Mouse (Mus musculus): ENCODE data around the gene Adamts3. TPM values are rescaled to one million over a fixed set of nuclear protein-coding genes. Genes with fewer than 3 reads are reported as not detected.
A peak's percentile ranks its signal among the peaks of the same experiment; 100 is the strongest.

The Adamts3 gene
- total and polyA plus RNA-seq, 2 experiments from 2014 or later, result 2.9 to 10.9 TPM

DNA sequence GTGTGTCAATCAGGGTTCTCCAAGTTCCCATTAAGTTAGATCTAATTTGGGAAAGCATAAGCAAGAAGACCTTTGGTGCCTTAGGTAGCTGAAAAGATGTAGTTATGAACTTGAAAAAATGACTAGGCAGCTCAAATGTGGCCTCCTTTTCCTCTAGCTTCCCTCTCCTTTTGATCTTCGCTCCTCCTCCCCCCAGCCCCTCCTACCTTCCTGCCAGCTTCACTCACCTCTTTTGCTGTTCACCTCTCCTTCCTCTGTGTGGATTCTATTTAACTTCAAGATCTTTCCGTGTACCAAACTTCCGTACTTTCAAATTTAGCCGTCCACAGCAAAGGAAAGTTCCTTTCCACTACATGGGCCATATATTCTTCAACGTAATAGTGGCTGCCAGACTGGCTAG, 17.9 kb upstream of the Adamts3 start:
- Histone ChIP-seq H3K9me3 (ENCODE audit: low read length) (no peaks in the 10 kb centered on the region), H3K36me3 (ENCODE audit: insufficient read depth, low read length) (no peaks in the 10 kb centered on the region)
- WGBS, result 90% methylated on average over 5 of the region's 5 CpGs

DNA sequence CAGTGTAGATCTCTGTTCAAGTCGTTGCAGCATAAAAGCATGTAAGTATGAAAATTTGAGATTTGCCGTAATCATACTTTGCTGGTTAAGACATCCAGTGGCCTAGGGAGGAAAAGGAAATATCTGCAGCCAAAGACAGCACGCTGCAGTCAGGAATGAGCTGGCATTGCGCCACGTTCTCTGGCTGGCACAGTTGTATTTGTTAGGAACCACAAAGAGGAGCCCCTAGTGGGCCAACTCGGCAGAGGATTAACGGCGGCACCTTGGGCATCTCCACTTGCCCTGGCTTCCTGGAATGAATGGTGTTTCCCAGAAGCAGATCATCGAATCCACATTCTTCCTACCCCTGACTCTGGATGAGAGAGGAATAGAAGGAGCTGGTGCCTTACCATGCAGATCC, 14.4 kb upstream of the Adamts3 start:
- H3K27me3 ChIP-seq (ENCODE audit: insufficient read depth, low read length), result no peaks in the 10 kb centered on the region
- no peaks in the 10 kb centered on the region for H3K4me1 ChIP-seq (ENCODE audit: insufficient read depth, low read length)
- no peak overlapping the region for H3K4me2 ChIP-seq (ENCODE audit: low read depth, low read length, poor library complexity, severe bottlenecking)
- H3K36me3 ChIP-seq (ENCODE audit: insufficient read depth, low read length), result no peaks in the 10 kb centered on the region
- 59% methylated on average over 9 of the region's 9 CpGs for WGBS
- ATAC-seq (ENCODE audit: low FRiP score) (no peak), DNase-seq (ENCODE audit: low spot score) (peak; percentile 80)
- H3K4me3 ChIP-seq (ENCODE audit: low read depth, low read length), result no peak overlapping the region
- H3K9me3 ChIP-seq (ENCODE audit: low read length), result no peaks in the 10 kb centered on the region
- H3K9ac ChIP-seq (replicated peaks; ENCODE audit: low read length, poor library complexity, severe bottlenecking), result no peak overlapping the region
- H3K27ac ChIP-seq (ENCODE audit: low read depth, low read length), result no peak overlapping the region
- peak; percentile 20; the same call in 1 of the 2 replicates for TF ChIP-seq CTCF (IDR thresholded peaks at IDR 0.05)

More for the DNA sequence above, 17.9 kb upstream of the Adamts3 start:
- ATAC-seq (ENCODE audit: low FRiP score), result no peak
- Histone ChIP-seq H3K9ac (replicated peaks; ENCODE audit: low read length, poor library complexity, severe bottlenecking) (no peak overlapping the region), H3K4me2 (ENCODE audit: low read depth, low read length, poor library complexity, severe bottlenecking) (no peak overlapping the region), H3K4me3 (ENCODE audit: low read depth, low read length) (no peak overlapping the region), H3K27ac (ENCODE audit: low read depth, low read length) (no peak overlapping the region), H3K4me1 (ENCODE audit: insufficient read depth, low read length) (no peaks in the 10 kb centered on the region), H3K27me3 (ENCODE audit: insufficient read depth, low read length) (no peaks in the 10 kb centered on the region)
- no peak for TF ChIP-seq CTCF (IDR thresholded peaks at IDR 0.05)
- DNase-seq (ENCODE audit: low spot score), result no peak

DNA sequence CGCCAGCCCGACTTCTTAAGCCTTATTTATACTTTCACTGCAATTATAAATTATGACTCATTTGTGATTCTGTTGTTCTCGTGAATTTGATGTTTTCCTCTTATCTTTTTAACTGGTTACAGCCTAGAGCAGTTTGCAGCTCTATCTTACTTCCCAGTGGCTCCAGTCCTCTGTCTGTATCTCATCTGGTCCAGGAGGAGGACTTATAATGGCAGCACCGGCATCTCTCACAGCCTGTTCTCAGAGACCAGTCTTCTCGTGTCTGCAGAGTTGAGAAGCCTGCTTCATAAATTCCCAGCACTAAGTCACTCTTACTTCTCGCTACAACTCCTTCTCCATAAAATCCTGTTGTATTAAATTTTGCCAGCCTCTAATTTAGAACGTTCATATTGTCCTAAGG, 12.4 kb upstream of the Adamts3 start:
- no peak for DNase-seq (ENCODE audit: low spot score)
- Histone ChIP-seq H3K36me3 (ENCODE audit: insufficient read depth, low read length) (no peaks in the 10 kb centered on the region), H3K27me3 (ENCODE audit: insufficient read depth, low read length) (no peaks in the 10 kb centered on the region), H3K9ac (replicated peaks; ENCODE audit: low read length, poor library complexity, severe bottlenecking) (no peak overlapping the region), H3K4me3 (ENCODE audit: low read depth, low read length) (no peak overlapping the region), H3K27ac (ENCODE audit: low read depth, low read length) (no peak overlapping the region), H3K4me2 (ENCODE audit: low read depth, low read length, poor library complexity, severe bottlenecking) (no peak overlapping the region), H3K9me3 (ENCODE audit: low read length) (no peaks in the 10 kb centered on the region), H3K4me1 (ENCODE audit: insufficient read depth, low read length) (no peaks in the 10 kb centered on the region)
- ATAC-seq (ENCODE audit: low FRiP score), result no peak
- 82% methylated on average over 7 of the region's 7 CpGs for whole genome bisulfite sequencing
- TF ChIP-seq CTCF (IDR thresholded peaks at IDR 0.05), result no peak

DNA sequence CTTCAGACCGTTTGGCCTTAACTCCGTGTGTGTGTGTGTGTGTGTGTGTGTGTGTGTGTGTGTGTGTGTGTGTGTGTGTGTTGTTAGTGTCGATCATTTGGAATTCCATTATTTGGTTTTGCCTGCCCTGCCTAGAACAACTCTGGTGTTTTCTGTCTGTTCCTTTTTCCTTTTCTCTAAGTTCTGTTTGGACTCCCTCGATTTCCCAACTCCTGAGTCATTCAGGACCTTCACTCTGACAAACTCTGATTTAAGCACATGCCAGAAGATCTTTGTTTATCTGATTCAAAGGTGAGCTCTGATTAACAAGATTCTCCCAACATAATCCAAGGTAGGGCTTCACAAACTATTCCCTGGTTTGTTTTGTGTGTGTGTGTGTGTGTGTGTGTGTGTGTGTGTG, 1.9 kb upstream of the Adamts3 start:
- Histone ChIP-seq H3K4me1 (ENCODE audit: insufficient read depth, low read length) (no peaks in the 10 kb centered on the region), H3K27me3 (ENCODE audit: insufficient read depth, low read length) (no peaks in the 10 kb centered on the region), H3K27ac (ENCODE audit: low read depth, low read length) (no peak overlapping the region), H3K9ac (replicated peaks; ENCODE audit: low read length, poor library complexity, severe bottlenecking) (no peak overlapping the region), H3K4me2 (ENCODE audit: low read depth, low read length, poor library complexity, severe bottlenecking) (no peak overlapping the region), H3K9me3 (ENCODE audit: low read length) (no peaks in the 10 kb centered on the region), H3K36me3 (ENCODE audit: insufficient read depth, low read length) (no peaks in the 10 kb centered on the region), H3K4me3 (ENCODE audit: low read depth, low read length) (no peak overlapping the region)
- ATAC-seq (ENCODE audit: low FRiP score) (no peak), DNase-seq (ENCODE audit: low spot score) (no peak)
- TF ChIP-seq CTCF (IDR thresholded peaks at IDR 0.05), result no peak
- 70% methylated on average over 4 of the region's 4 CpGs for WGBS

DNA sequence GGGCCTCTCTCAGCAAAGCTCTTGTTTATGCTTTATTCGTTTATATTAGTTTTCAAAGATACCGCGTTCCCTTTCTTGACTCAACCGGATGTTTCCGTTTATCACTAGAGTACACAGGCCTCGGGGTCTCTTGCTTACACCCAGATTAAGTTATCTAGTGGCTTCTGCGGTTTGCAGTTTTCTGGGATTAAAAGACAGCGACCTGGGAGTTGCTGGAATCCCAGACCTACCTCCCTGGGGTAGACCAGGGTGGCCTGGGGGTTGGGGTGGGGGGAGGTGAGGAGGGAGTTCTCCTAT, 722 bp upstream of the Adamts3 start:
- TF ChIP-seq CTCF (IDR thresholded peaks at IDR 0.05), result no peak
- Histone ChIP-seq H3K27ac (ENCODE audit: low read depth, low read length) (no peak overlapping the region), H3K36me3 (ENCODE audit: insufficient read depth, low read length) (no peaks in the 10 kb centered on the region), H3K9me3 (ENCODE audit: low read length) (no peaks in the 10 kb centered on the region), H3K27me3 (ENCODE audit: insufficient read depth, low read length) (no peaks in the 10 kb centered on the region), H3K4me1 (ENCODE audit: insufficient read depth, low read length) (no peaks in the 10 kb centered on the region), H3K4me3 (ENCODE audit: low read depth, low read length) (peak overlapping the region; percentile 73), H3K4me2 (ENCODE audit: low read depth, low read length, poor library complexity, severe bottlenecking) (peak overlapping the region; percentile 100), H3K9ac (replicated peaks; ENCODE audit: low read length, poor library complexity, severe bottlenecking) (no peak overlapping the region)
- DNase-seq (ENCODE audit: low spot score) (no peak), ATAC-seq (ENCODE audit: low FRiP score) (no peak)
- 5% methylated on average over 8 of the region's 8 CpGs for WGBS

DNA sequence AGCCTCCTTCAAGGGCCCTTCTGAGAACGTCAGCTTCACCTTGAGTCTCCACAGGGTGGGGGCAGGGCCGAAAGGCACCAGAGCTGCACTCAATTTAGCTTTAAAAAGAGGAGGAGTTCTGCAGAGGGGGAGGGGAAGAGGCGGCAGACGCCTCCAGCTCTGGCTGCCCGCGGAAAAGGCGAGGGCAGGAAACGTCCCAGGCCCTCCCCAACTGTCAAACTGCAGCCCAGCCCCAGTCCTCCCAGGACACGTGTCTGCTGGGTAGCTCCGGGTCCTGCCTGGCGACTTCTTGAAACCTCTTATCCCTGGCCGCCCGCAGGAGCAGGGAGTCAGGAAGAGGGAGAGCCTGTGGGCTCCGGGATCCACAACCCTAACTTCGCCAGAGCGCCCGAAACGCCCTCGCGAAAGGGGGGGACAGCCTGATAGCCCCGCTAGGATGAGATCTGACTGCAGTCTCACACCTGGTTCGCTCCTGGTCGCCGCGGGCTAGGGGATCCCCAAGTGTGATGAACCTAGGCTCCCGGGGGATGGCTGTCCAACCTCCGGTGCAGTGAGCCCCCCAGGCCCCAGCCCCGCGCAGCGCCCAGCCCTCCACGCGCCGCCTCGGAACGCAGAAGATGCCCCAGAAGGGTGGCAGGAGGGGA, 921 bp downstream of the Adamts3 start:
- DNase-seq (ENCODE audit: low spot score) (peak; percentile 26), ATAC-seq (ENCODE audit: low FRiP score) (peak; percentile 38)
- no peaks in the 10 kb centered on the region for H3K27me3 ChIP-seq (ENCODE audit: insufficient read depth, low read length)
- no peaks in the 10 kb centered on the region for H3K36me3 ChIP-seq (ENCODE audit: insufficient read depth, low read length)
- no peak overlapping the region for H3K27ac ChIP-seq (ENCODE audit: low read depth, low read length)
- peak overlapping the region; percentile 61 for H3K9ac ChIP-seq (replicated peaks; ENCODE audit: low read length, poor library complexity, severe bottlenecking)
- under 1% methylated on average over 35 of the region's 35 CpGs for WGBS
- no peaks in the 10 kb centered on the region for H3K4me1 ChIP-seq (ENCODE audit: insufficient read depth, low read length)
- peak overlapping the region; percentile 73 for H3K4me3 ChIP-seq (ENCODE audit: low read depth, low read length)
- no peaks in the 10 kb centered on the region for H3K9me3 ChIP-seq (ENCODE audit: low read length)
- TF ChIP-seq CTCF (IDR thresholded peaks at IDR 0.05), result no peak
- H3K4me2 ChIP-seq (ENCODE audit: low read depth, low read length, poor library complexity, severe bottlenecking), result peak overlapping the region; percentile 100

All from midbrain, postnatal 0 days (tissue).